Comparison of ENCODE assay signal across 8 mouse cellular contexts in the genomic region with DNA sequence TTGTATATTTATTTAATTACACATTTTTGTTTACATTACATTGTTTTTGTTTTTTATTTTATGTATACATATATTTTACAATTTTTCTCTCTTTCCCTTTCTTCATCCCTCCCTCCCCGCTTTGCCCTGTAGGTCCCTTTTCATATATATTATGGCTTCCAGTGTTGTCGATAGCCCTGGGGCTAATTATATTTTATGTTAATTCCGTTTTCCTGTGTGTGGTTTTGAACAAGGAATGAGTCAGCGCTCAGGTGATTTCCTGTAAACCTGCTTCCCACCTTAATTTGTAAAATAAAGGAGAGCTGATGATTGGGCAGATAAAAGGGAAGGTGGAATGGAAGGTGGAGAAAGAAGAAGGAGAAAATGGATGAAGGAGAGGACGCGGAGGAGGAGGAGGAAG. TPM values are rescaled to one million over a fixed set of nuclear protein-coding genes. Genes with fewer than 3 reads are reported as not detected.
DNase-seq lines count a peak whose midpoint lies in the region; ATAC-seq lines count a peak whose summit lies in the region.

A gene (plus strand): TSS at position 350 of the 400 bp plus-strand sequence.

- no peak for ATAC-seq in kidney, embryonic 15.5 days (replicated peaks; ENCODE audit: low FRiP score)
- ATAC-seq in megakaryocyte, adult 5-6 weeks (ENCODE audit: poor library complexity, severe bottlenecking), result no peak

- WGBS in kidney, embryonic 15.5 days, result 68% methylated on average over 6 of the region's 6 CpGs

- H3K27me3 ChIP-seq in kidney, embryonic 15.5 days, result no peaks in the 10 kb centered on the region

- peaks cover 14% of the 10 kb centered on the region for H3K4me1 ChIP-seq in kidney, embryonic 15.5 days

- H3K9me3 ChIP-seq in kidney, embryonic 15.5 days (replicated peaks), result no peaks in the 10 kb centered on the region

- H3K9ac ChIP-seq in kidney, embryonic 15.5 days, result peak within 1 kb of the TSS; percentile 94

- H3K4me3 ChIP-seq in kidney, embryonic 15.5 days (replicated peaks), result peak within 1 kb of the TSS; percentile 89

- DNase-seq in kidney, postnatal 14 days, result no peak
- DNase-seq in adrenal gland, postnatal 10 days, result no peak
- DNase-seq in gastrocnemius, adult 8-10 months (ENCODE audit: low spot score in 2 of 2), result no peak
- peak; percentile 42 for DNase-seq in induced T-regulatory cell, adult 2 months (ENCODE audit: low read depth)
- DNase-seq in ovary, postnatal 10 days (ENCODE audit: low spot score), result no peak
- DNase-seq in adipocyte (ENCODE audit: low spot score), result no peak

- peak within 1 kb of the TSS; percentile 90 for H3K27ac ChIP-seq in kidney, embryonic 15.5 days

- peaks cover 15% of the 10 kb centered on the region for H3K36me3 ChIP-seq in kidney, embryonic 15.5 days

- peak within 1 kb of the TSS; percentile 63 for H3K4me2 ChIP-seq in kidney, embryonic 15.5 days

RNA-seq across cellular contexts. Expression of the gene that starts here (rescaled TPM):
- 104 and 106 TPM in 2 replicates for polyA plus RNA-seq in kidney, embryonic 15.5 days (2015; fragmentation: Nextera tagmentation; extraction: Ambion mirVana)
- 100 to 1,000 TPM in 1 of 2 experiments, 10 to 100 TPM in 1; 88.7 to 100 TPM for total RNA-seq in adrenal gland, postnatal 10 days (2021)
- total RNA-seq in gastrocnemius, adult 8-10 months (2022), result 10 to 100 TPM; 55.9 to 72.7 (median 65.2) TPM
- 88.7 and 104 TPM in 2 replicates for total RNA-seq in megakaryocyte, adult 5-6 weeks (2015)
- 72.6 and 99.3 TPM in 2 replicates for total RNA-seq in megakaryocyte, adult 5-6 weeks (2017)
